Mouse (Mus musculus) embryonic fibroblast, embryonic 13.5 days (primary cell): ENCODE measurements around the gene Nsmf.

ENCODE experiments used
- CTCF ChIP-seq: IDR thresholded peaks from 2 replicates; pipeline ENCODE4 v1.5.1; 2011; ENCODE audit warnings: mild to moderate bottlenecking, control low read depth, low read length, moderate library complexity, borderline replicate concordance; ENCODE audit not compliant: insufficient read depth
- POLR2A ChIP-seq: IDR thresholded peaks from 2 replicates; pipeline ENCODE4 v1.6.1; 2011; ENCODE audit warnings: low read depth, mild to moderate bottlenecking, control low read depth, low read length, moderate library complexity

GRCm38 (mm10) chr2:25066552-25066951 lies 12.4 kb downstream of the Nsmf start:
- no peak for TF ChIP-seq POLR2A
- no peak for TF ChIP-seq CTCF
